Mouse (Mus musculus) neural tube, embryonic 11.5 days (tissue): Measurements from ENCODE around the gene Zfp593. TPM values are rescaled to one million over a fixed set of nuclear protein-coding genes. Genes with fewer than 3 reads are reported as not detected.

Experiments used
- ATAC-seq: fragments of 200-750 bp; cut with Nextera tagmentation; 2 replicates; pipeline ENCODE4 v1.8.0; 2017; ENCODE audit warnings: moderate number of reproducible peaks, mild to moderate bottlenecking, moderate TSS enrichment, moderate library complexity; ENCODE audit not compliant: insufficient read depth, low FRiP score, low TSS enrichment
- DNase-seq: peaks from one replicate; pipeline ENCODE4 v3.0.0-alpha.2; 2015; ENCODE audit warnings: low spot score
- H3K27ac ChIP-seq: fragments of 300-500 bp; sonication (generic); 2 replicates; pipeline ENCODE4 v1.5.1; 2014; ENCODE audit warnings: low read depth, mild to moderate bottlenecking, low read length
- H3K27me3 ChIP-seq: fragments of 300-500 bp; sonication (generic); 2 replicates; pipeline ENCODE4 v1.6.1; 2014; ENCODE audit warnings: mild to moderate bottlenecking, low read length, mixed read lengths; ENCODE audit not compliant: control insufficient read depth, insufficient read depth
- H3K36me3 ChIP-seq: fragments of 300-500 bp; sonication (generic); 2 replicates; pipeline ENCODE4 v1.6.1; 2014; ENCODE audit warnings: mild to moderate bottlenecking, low read length, moderate library complexity, mixed read lengths; ENCODE audit not compliant: control insufficient read depth, insufficient read depth
- H3K4me1 ChIP-seq: fragments of 300-500 bp; sonication (generic); 2 replicates; pipeline ENCODE4 v1.6.1; 2014; ENCODE audit warnings: low read length, mixed read lengths; ENCODE audit not compliant: control insufficient read depth, insufficient read depth
- H3K4me2 ChIP-seq: fragments of 300-500 bp; sonication (generic); 2 replicates; pipeline ENCODE4 v1.6.1; 2014; ENCODE audit warnings: low read depth, mild to moderate bottlenecking, moderate library complexity
- H3K4me3 ChIP-seq: fragments of 300-500 bp; sonication (generic); 2 replicates; pipeline ENCODE4 v1.5.1; 2014; ENCODE audit warnings: low read depth, low read length
- H3K9ac ChIP-seq: fragments of 300-500 bp; sonication (generic); 2 replicates; pipeline ENCODE4 v1.6.1; 2014; ENCODE audit warnings: mild to moderate bottlenecking, low read length
- H3K9me3 ChIP-seq: fragments of 300-500 bp; sonication (generic); 2 replicates; pipeline ENCODE4 v1.6.1; 2016; ENCODE audit warnings: low read length; ENCODE audit not compliant: control insufficient read depth
- WGBS: fragments of 180-500 bp; shearing (Covaris S2); extraction: QIAGEN DNeasy Blood & Tissue Kit; methylation state at CpG from one replicate; pipeline ENCODE4 v1.1.7; 2014; 5-methylcytosine and 5-hydroxymethylcytosine counted together
- polyA plus RNA-seq: library from polyadenylated mRNA; unstranded; fragments of >200 nt; fragmentation: Nextera tagmentation; extraction: Ambion mirVana; gene quantifications from 2 replicates; pipeline ENCODE4 v1.2.1, GENCODE M21; 2014

Zfp593 gene
- polyA plus RNA-seq, 1 experiment from 2014 or later = 18.6 TPM

DNA sequence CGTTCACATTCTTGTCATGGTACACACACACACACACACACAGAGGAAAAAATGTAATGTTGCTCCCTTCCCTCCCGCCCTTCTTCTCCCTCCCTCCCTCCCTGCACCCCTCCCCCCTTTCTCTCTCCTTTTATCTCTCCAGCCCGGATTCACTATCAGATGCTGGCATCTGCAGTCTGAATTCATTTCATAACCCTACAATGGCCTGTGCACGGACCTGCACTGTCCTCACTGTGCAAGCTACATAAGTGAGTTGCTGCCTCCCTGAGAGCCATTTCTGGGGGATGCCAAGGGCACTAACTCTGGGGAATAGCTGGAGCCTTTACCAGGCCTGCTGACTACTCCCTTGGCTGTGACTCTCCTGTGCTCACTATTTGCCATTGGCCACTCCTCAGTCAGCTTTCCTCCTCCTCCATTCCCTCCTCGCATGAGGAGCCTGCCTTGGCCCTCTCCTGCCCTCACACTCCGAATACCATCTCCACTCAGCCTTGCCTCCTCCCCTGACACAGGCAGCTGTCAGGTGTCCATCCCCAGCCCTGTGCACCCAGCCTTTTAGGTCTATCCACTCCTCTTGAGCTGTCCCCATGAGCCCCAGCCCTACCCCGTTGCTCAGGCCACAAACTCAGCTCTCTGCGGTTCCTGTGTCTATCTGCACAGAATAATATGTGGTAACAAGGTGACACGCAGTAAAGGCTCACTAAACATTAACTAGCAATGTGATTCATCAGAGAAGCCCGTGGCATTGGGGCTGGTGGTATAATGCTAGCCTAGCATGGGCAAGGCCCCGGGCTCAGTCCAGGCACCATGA, 22.4 kb downstream of the Zfp593 start:
- Histone ChIP-seq H3K4me2 (no peak overlapping the region), H3K9me3 (no peaks in the 10 kb centered on the region), H3K27me3 (no peaks in the 10 kb centered on the region), H3K4me1 (no peaks in the 10 kb centered on the region), H3K4me3 (no peak overlapping the region), H3K36me3 (no peaks in the 10 kb centered on the region), H3K27ac (no peak overlapping the region), H3K9ac (no peak overlapping the region)
- 73% methylated on average over 11 of the region's 11 CpGs for WGBS
- DNase-seq (no peak), ATAC-seq (no peak)

DNA sequence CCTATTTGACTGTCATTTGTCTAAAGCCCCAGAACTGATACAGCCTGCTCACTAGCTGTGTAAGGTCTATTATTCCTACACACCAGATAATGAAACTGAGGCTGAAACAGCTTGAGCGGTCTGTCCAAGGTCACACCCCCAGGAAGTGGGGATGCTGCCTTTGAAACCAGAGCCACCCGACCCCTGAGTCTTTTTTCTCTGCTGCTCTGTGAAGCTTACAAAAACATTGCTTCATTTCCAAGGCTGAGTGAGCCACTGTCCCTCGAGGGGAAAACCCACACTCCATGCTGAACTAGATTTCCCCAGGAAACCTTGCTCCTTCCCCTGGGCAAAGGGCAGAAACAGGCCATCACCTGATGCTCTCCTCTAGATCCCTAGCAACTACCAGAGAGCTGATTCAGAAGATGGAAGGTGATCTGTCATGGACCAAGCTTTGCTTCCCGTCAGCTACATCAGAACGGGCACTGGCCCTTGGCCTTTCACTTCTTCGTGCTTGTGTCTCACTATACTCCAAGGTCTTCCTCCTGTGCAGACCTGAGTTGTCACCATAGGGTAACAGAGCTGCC, 38.8 kb downstream of the Zfp593 start:
- no peak overlapping the region for H3K4me3 ChIP-seq
- H3K36me3 ChIP-seq = no peaks in the 10 kb centered on the region
- DNase-seq = no peak
- WGBS = 59% methylated on average over 6 of the region's 6 CpGs
- no peak overlapping the region for H3K4me2 ChIP-seq
- H3K27ac ChIP-seq = no peak overlapping the region
- H3K9me3 ChIP-seq = no peaks in the 10 kb centered on the region
- no peak for ATAC-seq
- no peaks in the 10 kb centered on the region for H3K27me3 ChIP-seq
- no peaks in the 10 kb centered on the region for H3K4me1 ChIP-seq
- no peak overlapping the region for H3K9ac ChIP-seq

DNA sequence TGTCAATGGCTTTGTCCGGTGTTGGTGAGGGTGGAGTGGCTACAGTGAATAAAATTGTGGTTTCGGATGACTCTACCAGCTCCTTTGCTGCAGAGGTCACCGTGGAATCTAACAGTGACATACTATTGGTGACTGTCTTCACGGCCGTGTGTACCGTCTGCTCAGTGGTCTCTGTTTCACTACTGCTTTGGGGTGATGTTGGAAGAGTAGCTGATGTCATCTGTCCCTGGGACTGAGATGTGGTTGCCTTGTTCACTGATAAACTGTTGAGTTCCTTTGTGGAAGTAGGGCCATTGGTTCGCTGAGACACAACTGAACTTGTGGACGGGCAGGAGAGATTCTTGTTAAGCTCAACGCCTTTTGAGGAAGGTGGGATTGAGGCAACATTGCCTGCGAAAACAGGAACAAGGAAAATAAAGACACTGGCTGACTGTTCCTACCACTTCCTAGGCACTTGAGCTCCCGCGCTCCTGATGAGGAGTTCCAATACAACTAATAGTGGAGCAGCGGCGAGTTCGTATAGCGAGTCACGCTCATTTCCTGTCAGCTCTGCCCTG, 42.0 kb downstream of the Zfp593 start:
- H3K4me2 ChIP-seq = no peak overlapping the region
- 89% methylated on average over 17 of the region's 17 CpGs for WGBS
- no peak overlapping the region for H3K4me3 ChIP-seq
- H3K27me3 ChIP-seq = no peaks in the 10 kb centered on the region
- DNase-seq = no peak
- no peaks in the 10 kb centered on the region for H3K4me1 ChIP-seq
- no peak overlapping the region for H3K9ac ChIP-seq
- ATAC-seq = no peak
- H3K36me3 ChIP-seq = no peaks in the 10 kb centered on the region
- no peak overlapping the region for H3K27ac ChIP-seq
- H3K9me3 ChIP-seq = no peaks in the 10 kb centered on the region

DNA sequence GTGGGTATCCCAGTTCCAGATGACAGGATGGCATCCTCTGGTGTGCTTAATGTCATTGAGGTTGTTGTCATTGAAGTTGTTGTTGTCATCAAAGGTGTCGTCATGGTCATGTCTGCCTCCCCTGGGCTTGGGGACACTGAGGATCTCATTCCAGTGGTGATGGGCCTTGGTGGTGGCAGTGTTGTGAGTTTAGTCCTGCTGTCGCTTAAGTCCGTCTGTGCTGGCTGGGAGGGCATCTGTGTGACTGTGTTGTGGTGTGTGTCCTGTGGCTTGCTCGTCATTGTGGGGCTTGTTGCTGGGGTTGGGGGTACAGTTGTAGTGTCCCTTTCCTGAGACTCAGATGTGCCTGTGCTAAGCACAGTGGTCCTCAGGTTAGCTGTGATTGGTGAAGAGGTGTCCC, 42.5 kb downstream of the Zfp593 start, which contains the start of gene Gm7534:
Gene Gm7534, minus strand, starts transcription at position 101 of the 400 bp plus-strand sequence.
- H3K27ac ChIP-seq = no peak within 1 kb of the TSS
- no peak within 1 kb of the TSS for H3K9ac ChIP-seq
- H3K4me2 ChIP-seq = no peak within 1 kb of the TSS
- H3K4me1 ChIP-seq = no peaks in the 10 kb centered on the region
- H3K4me3 ChIP-seq = no peak within 1 kb of the TSS
- DNase-seq (no peak), ATAC-seq (no peak)
- no peaks in the 10 kb centered on the region for H3K9me3 ChIP-seq
- no peaks in the 10 kb centered on the region for H3K36me3 ChIP-seq
- 92% methylated on average over 4 of the region's 4 CpGs for WGBS
- H3K27me3 ChIP-seq = no peaks in the 10 kb centered on the region

DNA sequence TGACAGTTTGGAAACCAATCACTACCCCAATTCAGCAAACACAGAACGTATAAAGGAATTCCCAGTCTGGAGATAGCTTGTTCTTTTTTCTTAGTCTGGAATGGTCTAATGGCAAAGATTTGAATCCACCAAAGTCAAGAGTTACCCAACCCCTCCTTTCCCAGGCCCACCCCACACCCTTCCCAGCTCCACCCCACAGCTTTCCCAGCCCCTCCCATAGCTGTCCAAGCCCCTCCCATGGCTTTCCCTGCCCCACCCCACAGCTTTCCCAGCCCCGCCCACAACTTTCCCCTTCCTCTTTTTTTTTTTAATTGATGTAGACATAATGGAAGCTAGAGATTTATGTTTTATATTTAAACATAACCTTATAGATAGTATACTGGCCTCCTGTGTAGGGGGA, 46.0 kb downstream of the Zfp593 start:
- no peak overlapping the region for H3K4me2 ChIP-seq
- no peak overlapping the region for H3K9ac ChIP-seq
- no peaks in the 10 kb centered on the region for H3K4me1 ChIP-seq
- ATAC-seq = no peak
- no peak overlapping the region for H3K27ac ChIP-seq
- WGBS = 75% methylated on average over 2 of the region's 2 CpGs
- no peaks in the 10 kb centered on the region for H3K9me3 ChIP-seq
- no peak overlapping the region for H3K4me3 ChIP-seq
- H3K27me3 ChIP-seq = no peaks in the 10 kb centered on the region
- H3K36me3 ChIP-seq = no peaks in the 10 kb centered on the region
- no peak for DNase-seq

Other genes with a start within 250 kb of the Zfp593 start
- gene Dhdds, start 244.7 kb downstream of the Zfp593 start, polyA plus RNA-seq = 40.6 and 42.1 TPM in 2 replicates
- 3.2 and 3.4 TPM in 2 replicates for gene Lin28a, start 226.8 kb downstream of the Zfp593 start, polyA plus RNA-seq
- not detected in 2 replicates for gene Zfp683, start 191.8 kb downstream of the Zfp593 start, polyA plus RNA-seq
- gene Crybg2, start 184.8 kb downstream of the Zfp593 start, polyA plus RNA-seq = 0.53 and 0.99 TPM in 2 replicates
- gene Cd52, start 150.5 kb downstream of the Zfp593 start, polyA plus RNA-seq = 5.7 and 6.4 TPM in 2 replicates
- 4.7 and 7.1 TPM in 2 replicates for gene Ubxn11, start 143.0 kb downstream of the Zfp593 start, polyA plus RNA-seq
- 295 and 314 TPM in 2 replicates for gene Sh3bgrl3, start 116.8 kb downstream of the Zfp593 start, polyA plus RNA-seq
- 30.0 and 30.6 TPM in 2 replicates for gene Cep85, start 58.5 kb downstream of the Zfp593 start, polyA plus RNA-seq
- not detected in 2 replicates for gene Gm7534, start 42.6 kb downstream of the Zfp593 start, polyA plus RNA-seq
- not detected in 2 replicates for gene Catsper4, start 18.2 kb downstream of the Zfp593 start, polyA plus RNA-seq
- 0.36 and 0.50 TPM in 2 replicates for gene Cnksr1, start 7.2 kb downstream of the Zfp593 start, polyA plus RNA-seq
- gene E130218I03Rik, start 1.9 kb downstream of the Zfp593 start, polyA plus RNA-seq = 0.28 TPM in 1 of 2 replicates, not detected in the other
- gene Gm30191, start 1.3 kb upstream of the Zfp593 start, polyA plus RNA-seq = not detected in 2 replicates
- gene Grrp1, start 8.5 kb upstream of the Zfp593 start, polyA plus RNA-seq = 11.1 and 11.8 TPM in 2 replicates
- 21.6 and 23.1 TPM in 2 replicates for gene Pdik1l, start 42.3 kb upstream of the Zfp593 start, polyA plus RNA-seq
- 0.87 and 1.6 TPM in 2 replicates for gene Trim63, start 69.5 kb upstream of the Zfp593 start, polyA plus RNA-seq
- not detected in 2 replicates for gene Slc30a2, start 97.6 kb upstream of the Zfp593 start, polyA plus RNA-seq
- 0.24 and 0.37 TPM in 2 replicates for gene Extl1, start 138.3 kb upstream of the Zfp593 start, polyA plus RNA-seq
- gene Pafah2, start 150.7 kb upstream of the Zfp593 start, polyA plus RNA-seq = 6.9 and 11.4 TPM in 2 replicates
- gene Stmn1, start 222.7 kb upstream of the Zfp593 start, polyA plus RNA-seq = 3,693 and 3,815 TPM in 2 replicates